Comparison of ENCODE assay signal across 14 mouse cellular contexts in the genomic region with DNA sequence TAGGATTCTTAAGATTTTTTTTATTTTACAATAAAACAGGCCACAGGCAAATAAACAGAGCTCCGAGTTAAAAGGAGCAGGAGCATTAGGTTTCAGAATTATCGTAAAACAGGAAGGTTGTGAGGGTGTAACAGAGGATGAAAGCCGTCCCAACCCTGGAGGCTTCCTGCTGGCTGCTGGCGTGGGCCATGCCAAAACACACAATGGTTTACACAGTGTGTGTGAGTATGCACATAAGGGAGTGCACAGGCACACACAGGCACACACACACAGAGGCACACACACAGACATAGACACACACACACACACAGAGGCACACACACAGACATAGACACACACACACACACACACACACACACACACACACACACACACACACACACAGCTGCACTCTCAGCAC.
A peak's percentile ranks its signal among the peaks of the same experiment; 100 is the strongest.
DNase-seq lines count a peak whose midpoint lies in the region; ATAC-seq and TF ChIP-seq lines count a peak whose summit lies in the region.
"Had no signal": no experiment of that assay in that cellular context is flagged by ENCODE, and none has a peak within 500 bp of the region (broad histone marks: within the 10 kb centered on the region; RNA-seq: fewer than 3 reads in every experiment).

No protein-coding gene starts in this region.

- intact Hi-C loops in heart, postnatal 36 days (cut with DNase I): loop anchor here (10.0 kb wide), 1 partner anchor 332 kb away; no protein-coding TSS in a partner anchor

- H3ac ChIP-seq in myocyte (ENCODE audit: control insufficient read depth, insufficient read length): no peak overlapping the region

- H3K9me3 ChIP-seq in heart, embryonic 16.5 days (replicated peaks; ENCODE audit: control insufficient read depth, low read length): no peaks in the 10 kb centered on the region
- no peaks in the 10 kb centered on the region for H3K9me3 ChIP-seq in lung, embryonic 16.5 days (ENCODE audit: control insufficient read depth, low read length)
- H3K9me3 ChIP-seq: forebrain, embryonic 13.5 days; neural tube, embryonic 15.5 days had no signal

- H3K79me2 ChIP-seq in myocyte (ENCODE audit: control insufficient read depth, insufficient read depth): no peaks in the 10 kb centered on the region

- H3K4me3 ChIP-seq in heart, embryonic 16.5 days (ENCODE audit: low read length): no peak overlapping the region
- no peak overlapping the region for H3K4me3 ChIP-seq in lung, embryonic 16.5 days (ENCODE audit: low read length)
- no peak overlapping the region for H3K4me3 ChIP-seq in myocyte
- H3K4me3 ChIP-seq: forebrain, embryonic 13.5 days; neural tube, embryonic 15.5 days had no signal

- no peaks in the 10 kb centered on the region for H3K36me3 ChIP-seq in heart, embryonic 16.5 days (ENCODE audit: control insufficient read depth, insufficient read depth)
- no peaks in the 10 kb centered on the region for H3K36me3 ChIP-seq in lung, embryonic 16.5 days (ENCODE audit: control insufficient read depth, insufficient read depth, low read length)
- H3K36me3 ChIP-seq in myocyte (ENCODE audit: control insufficient read depth, insufficient read depth): no peaks in the 10 kb centered on the region
- H3K36me3 ChIP-seq: G1E; neural tube, embryonic 15.5 days had no signal

- H3K4me2 ChIP-seq in heart, embryonic 16.5 days (ENCODE audit: low read depth, low read length): peak overlapping the region; percentile 46; the same call in 1 of the 2 replicates
- no peak overlapping the region for H3K4me2 ChIP-seq in lung, embryonic 16.5 days (ENCODE audit: low read depth, low read length)
- peak overlapping the region; percentile 13 for H3K4me2 ChIP-seq in myocyte (ENCODE audit: low read depth)
- H3K4me2 ChIP-seq: forebrain, embryonic 13.5 days; neural tube, embryonic 15.5 days had no signal

- 44% methylated on average over 4 of the region's 4 CpGs for WGBS in heart, embryonic 16.5 days
- WGBS in lung, embryonic 16.5 days: 47% methylated on average over 4 of the region's 4 CpGs

- no peak for DNase-seq in heart, adult 8-10 months (ENCODE audit: low spot score)
- no peak for DNase-seq in lung, postnatal 36 days
- DNase-seq in heart, postnatal 36 days: peak; percentile 16 to 24
- no peak for DNase-seq in layer of hippocampus, adult 9-11 months
- DNase-seq: cerebellum, adult 18-20 months; kidney, adult 8-10 months; thymus, adult 18-20 months had no signal

- peak; percentile 58; the same call in 1 of the 2 replicates for ATAC-seq in heart, embryonic 16.5 days (replicated peaks; ENCODE audit: extremely low read depth, insufficient read depth, low FRiP score)
- 0 out of 2 replicates have a peak, but pooled peaks have one; percentile 34 for ATAC-seq in lung, embryonic 16.5 days (ENCODE audit: low read depth)
- ATAC-seq: forebrain, embryonic 13.5 days had no signal

- H3K4me1 ChIP-seq in heart, embryonic 16.5 days (ENCODE audit: control insufficient read depth, insufficient read depth, low read length): peaks cover 13% of the 10 kb centered on the region
- 0 out of 2 replicates have a peak, but pooled peaks cover 7% of the 10 kb centered on the region for H3K4me1 ChIP-seq in lung, embryonic 16.5 days (replicated peaks; ENCODE audit: control insufficient read depth, insufficient read depth, low read length)
- H3K4me1 ChIP-seq: forebrain, embryonic 13.5 days; neural tube, embryonic 15.5 days had no signal

- no peaks in the 10 kb centered on the region for H3K27me3 ChIP-seq in heart, embryonic 16.5 days (ENCODE audit: control insufficient read depth, insufficient read depth, low read length)
- no peaks in the 10 kb centered on the region for H3K27me3 ChIP-seq in lung, embryonic 16.5 days (ENCODE audit: control insufficient read depth, insufficient read depth, low read depth, low read length)
- no peaks in the 10 kb centered on the region for H3K27me3 ChIP-seq in myocyte (ENCODE audit: control insufficient read depth, insufficient read depth, insufficient read length)
- H3K27me3 ChIP-seq: forebrain, embryonic 13.5 days; neural tube, embryonic 15.5 days had no signal

- H3K27ac ChIP-seq in heart, embryonic 16.5 days (ENCODE audit: low read length): peak overlapping the region; percentile 71; the same call in 1 of the 2 replicates
- H3K27ac ChIP-seq in lung, embryonic 16.5 days (ENCODE audit: low read length): no peak overlapping the region
- H3K27ac ChIP-seq: forebrain, embryonic 13.5 days; liver, embryonic 14.5 days; neural tube, embryonic 15.5 days had no signal

- no peak overlapping the region for H3K9ac ChIP-seq in heart, embryonic 16.5 days (ENCODE audit: low read length)
- H3K9ac ChIP-seq in lung, embryonic 16.5 days (ENCODE audit: low read length): no peak overlapping the region
- H3K9ac ChIP-seq: forebrain, embryonic 13.5 days; liver, embryonic 14.5 days; neural tube, embryonic 15.5 days had no signal

- no peak for TF ChIP-seq POLR2A in myocyte (IDR thresholded peaks at IDR 0.05; ENCODE audit: insufficient read length, low read depth)

TF ChIP-seq in myocyte, 11 proteins besides CTCF, POLR2A, EP300 and RAD21:
- TF ChIP-seq REST (IDR thresholded peaks at IDR 0.05; ENCODE audit: insufficient read depth, insufficient read length) (no peak), MYOG (IDR thresholded peaks at IDR 0.05; ENCODE audit: control insufficient read depth in 1 of 3, insufficient read depth in 1 of 3, insufficient read length in 2 of 3, low read depth in 2 of 3) (no peak), TCF3 (IDR thresholded peaks at IDR 0.05; ENCODE audit: insufficient read length, low read depth) (no peak), SRF (IDR thresholded peaks at IDR 0.05; ENCODE audit: control insufficient read depth, insufficient read length, low read depth) (no peak), E2F4 (IDR thresholded peaks at IDR 0.05; ENCODE audit: insufficient read depth) (no peak), MAX (IDR thresholded peaks at IDR 0.05; ENCODE audit: low read depth) (no peak), POLR2AphosphoS2 (IDR thresholded peaks at IDR 0.05; ENCODE audit: insufficient read length, low read depth) (no peak), USF1 (IDR thresholded peaks at IDR 0.05; ENCODE audit: low read depth) (no peak), TCF12 (IDR thresholded peaks at IDR 0.05; ENCODE audit: insufficient read depth, poor library complexity, severe bottlenecking) (no peak), MYOD1 (IDR thresholded peaks at IDR 0.05; ENCODE audit: control insufficient read depth in 1 of 3, insufficient read length in 2 of 3, low read depth in 2 of 3) (no peak), CEBPB (IDR thresholded peaks at IDR 0.05; ENCODE audit: insufficient read depth, poor library complexity, severe bottlenecking) (no peak)
TF ChIP-seq in myocyte: peak in this region for 0.

Comparison
In these comparisons a context has a peak if more than half of its experiments do, and no peak if none do; other contexts are left out.
1. DNase-seq: peak in heart, postnatal 36 days (2 of 2); none in heart, adult 8-10 months (single experiment), lung, postnatal 36 days (single experiment) and layer of hippocampus, adult 9-11 months (single experiment).